Mouse (Mus musculus) hindbrain, embryonic 11.5 days (tissue): Measurements from ENCODE around the gene Narfl. TPM values are rescaled to one million over a fixed set of nuclear protein-coding genes. Genes with fewer than 3 reads are reported as not detected.
"Not testable (repeated sequence)": the region's sequence is repeated elsewhere in the genome, so short reads cannot be mapped to it uniquely, and the experiment has no call there.

Experiments used
- ATAC-seq: fragments of 200-750 bp; cut with Nextera tagmentation; 2 replicates; pipeline ENCODE4 v1.8.0; 2017; ENCODE audit warnings: mild to moderate bottlenecking, moderate TSS enrichment, moderate library complexity; ENCODE audit not compliant: low FRiP score
- DNase-seq: peaks from one replicate; pipeline ENCODE4 v3.0.0-alpha.2; 2015; ENCODE audit warnings: low spot score
- H3K27ac ChIP-seq: fragments of 300-500 bp; sonication (generic); 2 replicates; pipeline ENCODE4 v1.5.1; 2014; ENCODE audit warnings: mild to moderate bottlenecking, low read depth, low read length
- H3K27me3 ChIP-seq: fragments of 300-500 bp; sonication (generic); 2 replicates; pipeline ENCODE4 v1.6.1; 2014; ENCODE audit warnings: mild to moderate bottlenecking, low read length, moderate library complexity, mixed read lengths; ENCODE audit not compliant: control insufficient read depth, insufficient read depth
- H3K36me3 ChIP-seq: fragments of 300-500 bp; sonication (generic); 2 replicates; pipeline ENCODE4 v1.6.1; 2014; ENCODE audit warnings: mild to moderate bottlenecking, low read length, moderate library complexity, mixed read lengths; ENCODE audit not compliant: control insufficient read depth, insufficient read depth
- H3K4me1 ChIP-seq: fragments of 300-500 bp; sonication (generic); replicated peaks from 2 replicates; pipeline ENCODE4 v1.6.1; 2014; ENCODE audit warnings: low read length, mixed read lengths; ENCODE audit not compliant: control insufficient read depth, insufficient read depth
- H3K4me2 ChIP-seq: fragments of 300-500 bp; sonication (generic); replicated peaks from 2 replicates; pipeline ENCODE4 v1.6.1; 2014; ENCODE audit warnings: mild to moderate bottlenecking, low read depth, low read length
- H3K4me3 ChIP-seq: fragments of 300-500 bp; sonication (generic); 2 replicates; pipeline ENCODE4 v1.5.1; 2014; ENCODE audit warnings: low read depth, low read length
- H3K9ac ChIP-seq: fragments of 300-500 bp; sonication (generic); 2 replicates; pipeline ENCODE4 v1.6.1; 2014; ENCODE audit warnings: low read depth, low read length
- H3K9me3 ChIP-seq: fragments of 300-500 bp; sonication (generic); 2 replicates; pipeline ENCODE4 v1.6.1; 2016; ENCODE audit warnings: low read length; ENCODE audit not compliant: control insufficient read depth
- WGBS: fragments of 180-500 bp; shearing (Covaris S2); extraction: QIAGEN DNeasy Blood & Tissue Kit; methylation state at CpG from one replicate; pipeline ENCODE4 v1.1.7; 2014; 5-methylcytosine and 5-hydroxymethylcytosine counted together
- polyA plus RNA-seq: library from polyadenylated mRNA; unstranded; fragments of >200 nt; fragmentation: Nextera tagmentation; extraction: Ambion mirVana; gene quantifications from 2 replicates; pipeline ENCODE4 v1.2.1, GENCODE M21; 2014

The Narfl gene
- polyA plus RNA-seq, 1 experiment from 2014 or later: 19.9 TPM

DNA sequence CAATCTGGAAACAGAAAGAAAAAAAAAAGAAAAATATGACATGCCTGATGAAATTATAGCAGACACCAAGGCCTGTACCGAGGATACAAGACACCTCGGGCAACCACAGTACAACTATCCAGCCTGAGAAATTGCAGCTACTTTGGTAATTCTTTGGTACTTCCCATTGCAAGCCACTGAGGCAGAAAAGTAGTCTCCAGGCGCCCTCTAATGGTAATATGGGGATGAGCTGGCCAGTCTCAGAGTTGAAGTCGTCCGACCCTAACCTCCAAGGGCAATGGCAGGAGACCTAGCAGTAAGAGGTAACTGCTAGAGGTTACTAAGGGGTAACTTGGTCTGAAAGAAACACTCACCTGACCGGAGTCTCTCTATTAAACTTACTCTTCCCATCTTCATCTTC lies 27.5 kb downstream of the Narfl start:
- no peak for ATAC-seq

DNA sequence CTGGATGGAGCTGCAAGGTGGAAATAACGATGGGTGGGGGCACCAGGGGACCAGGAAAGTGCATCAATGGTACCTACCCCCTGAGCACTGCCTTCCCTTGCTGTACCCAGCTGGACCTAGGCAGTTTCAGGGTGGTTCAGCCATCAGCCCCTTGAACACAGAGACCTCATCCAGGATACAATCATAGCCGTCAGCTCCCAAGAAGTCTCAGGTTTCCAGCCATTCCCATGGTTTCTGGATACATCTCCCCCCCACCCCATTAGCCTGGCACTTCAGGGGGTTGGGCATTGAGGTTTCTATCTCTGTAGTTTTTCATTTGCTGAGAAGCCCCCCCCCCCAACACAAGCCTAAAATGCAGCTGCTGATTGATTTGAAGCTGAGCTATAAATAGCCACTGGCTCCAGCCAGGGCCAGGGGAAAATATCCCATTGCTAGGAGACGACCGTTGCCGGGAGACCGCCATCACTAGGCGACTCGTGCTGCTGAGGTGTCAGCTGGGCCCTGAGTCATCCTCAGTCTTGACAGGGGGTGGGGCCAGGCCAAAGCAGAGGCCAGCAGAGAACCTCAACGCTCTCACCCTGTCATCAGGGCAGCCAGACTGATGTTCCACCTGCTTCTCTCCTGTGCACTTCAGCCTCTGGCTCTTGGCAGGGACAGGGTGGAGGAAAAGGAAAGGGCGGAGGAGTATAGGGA lies 29.4 kb downstream of the Narfl start:
- Histone ChIP-seq H3K9me3 (no peaks in the 10 kb centered on the region), H3K27ac (peak overlapping the region; percentile 83), H3K4me3 (no peak overlapping the region; the same call in 1 of the 2 replicates), H3K36me3 (no peaks in the 10 kb centered on the region), H3K4me1 (peaks cover 12% of the 10 kb centered on the region; the same call in 1 of the 2 replicates), H3K27me3 (no peaks in the 10 kb centered on the region), H3K4me2 (peak overlapping the region; percentile 16), H3K9ac (peak overlapping the region; percentile 36; the same call in 1 of the 2 replicates)
- 12% methylated on average over 10 of the region's 10 CpGs for WGBS
- DNase-seq (peak; percentile 95), ATAC-seq (peak; percentile 95)

More for the DNA sequence above, 27.5 kb downstream of the Narfl start:
- 9% methylated on average over 6 of the region's 6 CpGs for WGBS
- Histone ChIP-seq H3K4me2 (no peak overlapping the region), H3K27me3 (no peaks in the 10 kb centered on the region), H3K4me1 (peaks cover 15% of the 10 kb centered on the region), H3K4me3 (no peak overlapping the region), H3K9me3 (no peaks in the 10 kb centered on the region), H3K9ac (no peak overlapping the region), H3K36me3 (no peaks in the 10 kb centered on the region), H3K27ac (no peak overlapping the region)
- peak; percentile 82 for DNase-seq

GRCm38 (mm10) chr17:25806507-25806906 lies 32.9 kb downstream of the Narfl start:
- ATAC-seq (no peak), DNase-seq (no peak)
- WGBS: 87% methylated on average over 4 of the region's 4 CpGs
- no peak overlapping the region for H3K9ac ChIP-seq
- H3K36me3 ChIP-seq: no peaks in the 10 kb centered on the region
- H3K4me1 ChIP-seq: peaks cover 20% of the 10 kb centered on the region; the same call in 1 of the 2 replicates
- no peak overlapping the region for H3K27ac ChIP-seq
- no peaks in the 10 kb centered on the region for H3K9me3 ChIP-seq
- H3K4me2 ChIP-seq: no peak overlapping the region
- no peaks in the 10 kb centered on the region for H3K27me3 ChIP-seq
- no peak overlapping the region for H3K4me3 ChIP-seq

GRCm38 (mm10) chr17:25807452-25807851 lies 33.9 kb downstream of the Narfl start:
- not testable (repeated sequence) for H3K36me3 ChIP-seq, DNase-seq, H3K9me3 ChIP-seq, ATAC-seq, H3K9ac ChIP-seq, H3K27ac ChIP-seq, H3K27me3 ChIP-seq, H3K4me3 ChIP-seq, H3K4me2 ChIP-seq
- 54% methylated on average over 2 of the region's 2 CpGs for WGBS
- peaks cover 16% of the 10 kb centered on the region; the same call in 1 of the 2 replicates for H3K4me1 ChIP-seq

DNA sequence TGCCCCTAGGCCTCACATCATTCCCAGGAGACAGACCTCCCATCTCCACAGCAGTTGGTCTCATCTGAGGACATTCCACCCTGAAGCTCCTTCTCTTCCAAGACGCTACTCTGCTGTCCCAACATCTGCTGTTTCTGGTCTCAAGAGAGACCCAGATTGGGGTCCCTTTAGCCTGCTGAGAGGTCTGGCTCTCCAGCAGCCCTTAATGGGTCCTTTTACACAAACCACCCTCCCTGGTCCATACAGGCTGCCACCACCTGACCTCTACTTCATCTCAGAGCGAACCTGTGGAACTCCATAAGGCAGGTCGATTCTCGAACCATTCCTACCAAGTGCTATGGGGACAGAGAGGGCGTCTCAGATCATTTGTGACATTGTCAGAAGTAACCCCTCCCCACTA lies 34.5 kb downstream of the Narfl start:
- DNase-seq: no peak
- no peaks in the 10 kb centered on the region for H3K36me3 ChIP-seq
- H3K27ac ChIP-seq: peak overlapping the region; percentile 98
- H3K4me3 ChIP-seq: peak overlapping the region; percentile 84; the same call in 1 of the 2 replicates
- 0 out of 2 replicates have a peak, but pooled peaks cover 2% of the 10 kb centered on the region for H3K27me3 ChIP-seq
- no peaks in the 10 kb centered on the region for H3K9me3 ChIP-seq
- 36% methylated on average over 5 of the region's 5 CpGs for WGBS
- ATAC-seq: no peak
- peak overlapping the region; percentile 95; the same call in 1 of the 2 replicates for H3K9ac ChIP-seq
- peaks cover 14% of the 10 kb centered on the region; the same call in 1 of the 2 replicates for H3K4me1 ChIP-seq
- H3K4me2 ChIP-seq: peak overlapping the region; percentile 87

- Histone ChIP-seq H3K4me1 (peaks cover 10% of the 10 kb centered on the region; the same call in 1 of the 2 replicates), H3K36me3 (no peaks in the 10 kb centered on the region), H3K9me3 (no peaks in the 10 kb centered on the region), H3K4me3 (peak within 1 kb of the TSS; percentile 84), H3K27ac (peak within 1 kb of the TSS; percentile 98), H3K27me3 (peaks cover 2% of the 10 kb centered on the region; the same call in 1 of the 2 replicates), H3K4me2 (peak within 1 kb of the TSS; percentile 87), H3K9ac (peak within 1 kb of the TSS; percentile 95)
- WGBS: under 1% methylated on average over 54 of the region's 100 CpGs
- ATAC-seq (peak; percentile 81), DNase-seq (peak; percentile 91)
These were observed 35.4 kb downstream of the Narfl start, which contains the start of gene Fbxl16 for GRCm38 (mm10) chr17:25808789-25809605. Gene Fbxl16 (plus strand): TSS chr17:25809085.

DNA sequence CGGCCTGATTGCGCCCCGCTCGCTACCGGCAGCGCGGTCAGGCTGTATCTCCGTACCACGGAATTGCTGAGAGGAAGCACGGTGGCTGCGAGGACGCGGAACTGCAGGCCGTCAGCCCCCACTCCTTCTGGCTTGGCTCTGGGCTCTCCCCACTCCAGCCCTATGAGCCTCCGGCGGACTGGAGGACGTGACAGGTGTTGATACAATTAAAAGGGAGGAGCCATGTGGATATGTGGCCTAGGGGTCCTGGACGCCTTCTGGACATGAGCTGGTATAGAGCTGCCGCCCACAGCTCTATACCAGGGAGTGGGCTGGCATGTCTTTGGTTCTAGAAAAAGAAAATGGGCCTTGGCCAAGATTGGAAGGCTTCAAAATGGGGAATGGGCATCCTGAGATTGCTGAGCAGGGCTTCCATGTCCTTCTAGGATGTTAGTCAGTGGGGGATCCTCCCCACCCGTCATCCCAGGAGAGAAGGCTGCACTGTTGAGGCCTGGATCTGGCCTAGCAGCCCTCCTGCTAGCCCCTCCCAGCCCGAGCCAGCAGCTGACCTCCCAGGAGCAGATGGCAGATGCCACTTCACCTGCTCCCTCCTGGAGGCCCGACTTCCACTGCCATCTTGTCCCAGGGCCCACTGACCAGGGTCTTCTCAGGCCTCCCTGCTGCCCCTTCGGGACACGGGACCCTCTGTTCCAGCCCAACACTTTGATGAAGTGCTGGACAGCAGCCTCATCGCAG lies 36.2 kb downstream of the Narfl start:
- Histone ChIP-seq H3K4me3 (peak overlapping the region; percentile 84), H3K4me1 (peaks cover 10% of the 10 kb centered on the region; the same call in 1 of the 2 replicates), H3K27ac (peak overlapping the region; percentile 98), H3K9ac (peak overlapping the region; percentile 95), H3K27me3 (peaks cover 2% of the 10 kb centered on the region; the same call in 1 of the 2 replicates), H3K9me3 (no peaks in the 10 kb centered on the region), H3K4me2 (peak overlapping the region; percentile 87), H3K36me3 (no peaks in the 10 kb centered on the region)
- WGBS: 8% methylated on average over 25 of the region's 25 CpGs
- DNase-seq (peak; percentile 49), ATAC-seq (peak; percentile 77)

- H3K9ac ChIP-seq: no peak overlapping the region
- WGBS: 78% methylated on average over 4 of the region's 4 CpGs
- H3K36me3 ChIP-seq: no peaks in the 10 kb centered on the region
- ATAC-seq (no peak), DNase-seq (no peak)
- no peak overlapping the region for H3K27ac ChIP-seq
- no peak overlapping the region for H3K4me3 ChIP-seq
- H3K27me3 ChIP-seq: peaks cover 2% of the 10 kb centered on the region; the same call in 1 of the 2 replicates
- H3K9me3 ChIP-seq: no peaks in the 10 kb centered on the region
- H3K4me1 ChIP-seq: peaks cover 10% of the 10 kb centered on the region; the same call in 1 of the 2 replicates
- peak overlapping the region; percentile 87 for H3K4me2 ChIP-seq
These were observed 37.3 kb downstream of the Narfl start for GRCm38 (mm10) chr17:25810890-25811289.
